Mouse (Mus musculus) left cerebral cortex, adult 2 months (tissue): Measurements from ENCODE around the gene Slc25a54. TPM values are rescaled to one million over a fixed set of nuclear protein-coding genes. Genes with fewer than 3 reads are reported as not detected.

ENCODE experiments used
- DNase-seq, 2 experiments: peaks; one replicate each; pipeline ENCODE4 v3.0.0; 2021 to 2022; ENCODE audit warnings: low spot score in 2 of 2, mixed read lengths in 1 of 2; ENCODE audit errors: extremely low spot score in 1 of 2
- H3K27ac ChIP-seq: fragments of 200-600 bp; 2 replicates; pipeline ENCODE4 v1.8.1; 2022
- H3K4me3 ChIP-seq: fragments of 200-600 bp; 2 replicates; pipeline ENCODE4 v1.8.1; 2022
- CTCF ChIP-seq: fragments of 200-600 bp; IDR thresholded peaks from 2 replicates; pipeline ENCODE4 v1.8.1; 2022; ENCODE audit warnings: antibody characterized with exemption, mild to moderate bottlenecking, moderate library complexity
- intact Hi-C: fragments of 180-260 bp; cut with DNase I; formaldehyde crosslinking; loops from one replicate; pipeline ENCODE4 v1.15.1; 2025
- total RNA-seq, 2 experiments: library from RNA; stranded (reverse); gene quantifications; 2 replicates each; pipeline ENCODE4 v1.2.3; 2021

Gene Slc25a54
- total RNA-seq, 2 experiments from 2014 or later = not detected

- intact Hi-C loops = loop anchor here (5.0 kb wide), 2 partner anchors 85 to 150 kb away; partner anchors contain the start of gene Prpf38b
- TF ChIP-seq CTCF = no peak
- Histone ChIP-seq H3K4me3 (no peak overlapping the region), H3K27ac (no peak overlapping the region)
- no peak for DNase-seq
Observed at GRCm38 (mm10) chr3:109062391-109062790, 17.9 kb upstream of the Slc25a54 start.

GRCm38 (mm10) chr3:109062989-109063388 is 17.3 kb upstream of the Slc25a54 start:
- peak; percentile 25 to 32 for DNase-seq
- intact Hi-C loops = loop anchor here (1.0 to 5.0 kb wide), 3 partner anchors 36 to 151 kb away; partner anchors contain the start of genes Fam102b and Prpf38b
- Histone ChIP-seq H3K27ac (no peak overlapping the region), H3K4me3 (no peak overlapping the region)
- TF ChIP-seq CTCF = peak; percentile 90

- no peak overlapping the region for H3K27ac ChIP-seq
- no peak for TF ChIP-seq CTCF
- intact Hi-C loops = no loop called here
- DNase-seq = no peak
- no peak overlapping the region for H3K4me3 ChIP-seq
Observed at GRCm38 (mm10) chr3:109084418-109084817, 4.1 kb downstream of the Slc25a54 start.

- no peak for DNase-seq
- no peak overlapping the region for H3K4me3 ChIP-seq
- TF ChIP-seq CTCF = no peak
- no peak overlapping the region for H3K27ac ChIP-seq
- intact Hi-C loops = no loop called here
Observed at GRCm38 (mm10) chr3:109088460-109088859, 8.2 kb downstream of the Slc25a54 start.

- DNase-seq = no peak
- intact Hi-C loops = no loop called here
Observed at GRCm38 (mm10) chr3:109104702-109105101, 24.4 kb downstream of the Slc25a54 start.

GRCm38 (mm10) chr3:109117136-109117535 is 36.9 kb downstream of the Slc25a54 start:
- DNase-seq = no peak
- Histone ChIP-seq H3K4me3 (no peak overlapping the region), H3K27ac (no peak overlapping the region)
- intact Hi-C loops = no loop called here
- TF ChIP-seq CTCF = no peak

More at GRCm38 (mm10) chr3:109104702-109105101, 24.4 kb downstream of the Slc25a54 start:
- no peak for TF ChIP-seq CTCF
- H3K4me3 ChIP-seq = no peak overlapping the region
- no peak overlapping the region for H3K27ac ChIP-seq

GRCm38 (mm10) chr3:109119562-109119961 is 39.3 kb downstream of the Slc25a54 start:
- intact Hi-C loops = no loop called here
- no peak for DNase-seq
- Histone ChIP-seq H3K27ac (no peak overlapping the region), H3K4me3 (no peak overlapping the region)
- no peak for TF ChIP-seq CTCF

GRCm38 (mm10) chr3:109119973-109120372 is 39.7 kb downstream of the Slc25a54 start:
- no peak overlapping the region for H3K27ac ChIP-seq
- intact Hi-C loops = no loop called here
- TF ChIP-seq CTCF = no peak
- H3K4me3 ChIP-seq = no peak overlapping the region
- no peak for DNase-seq

GRCm38 (mm10) chr3:109122641-109123530 is 42.6 kb downstream of the Slc25a54 start, which contains the start of gene Slc25a24:
TSS of gene Slc25a24 (plus strand) at chr3:109123149.
- intact Hi-C loops = no loop called here
- Histone ChIP-seq H3K4me3 (peak within 1 kb of the TSS; percentile 65), H3K27ac (peak within 1 kb of the TSS; percentile 79)
- no peak for TF ChIP-seq CTCF
- DNase-seq = peak; percentile 14 to 20

- DNase-seq = no peak
- intact Hi-C loops = no loop called here
- H3K4me3 ChIP-seq = peak overlapping the region; percentile 65
- peak overlapping the region; percentile 79; the same call in 1 of the 2 replicates for H3K27ac ChIP-seq
- no peak for TF ChIP-seq CTCF
Observed at GRCm38 (mm10) chr3:109123531-109123981, 43.3 kb downstream of the Slc25a54 start.

GRCm38 (mm10) chr3:109124091-109124490 is 43.8 kb downstream of the Slc25a54 start:
- no peak for DNase-seq
- H3K27ac ChIP-seq = no peak overlapping the region
- no peak for TF ChIP-seq CTCF
- intact Hi-C loops = no loop called here
- H3K4me3 ChIP-seq = no peak overlapping the region; the same call in 1 of the 2 replicates

GRCm38 (mm10) chr3:109125531-109125930 is 45.3 kb downstream of the Slc25a54 start:
- intact Hi-C loops = no loop called here

More at GRCm38 (mm10) chr3:109125531-109125930, 45.3 kb downstream of the Slc25a54 start:
- no peak for TF ChIP-seq CTCF
- H3K4me3 ChIP-seq = no peak overlapping the region
- H3K27ac ChIP-seq = no peak overlapping the region
- no peak for DNase-seq
